Mouse (Mus musculus) midbrain, embryonic 14.5 days (tissue): ENCODE measurements around the gene Trim40. TPM values are rescaled to one million over a fixed set of nuclear protein-coding genes. Genes with fewer than 3 reads are reported as not detected.

Experiments
- ATAC-seq: fragments of 200-750 bp; cut with Nextera tagmentation; 2 replicates; pipeline ENCODE4 v1.8.0; 2017; ENCODE audit warnings: moderate number of reproducible peaks, moderate library complexity; ENCODE audit not compliant: low FRiP score, low TSS enrichment
- DNase-seq: peaks from one replicate; pipeline ENCODE4 v3.0.0-alpha.2; 2015
- H3K27ac ChIP-seq: fragments of 300-500 bp; sonication (generic); replicated peaks from 2 replicates; pipeline ENCODE4 v1.5.1; 2014; ENCODE audit warnings: mild to moderate bottlenecking, low read depth, low read length, moderate library complexity
- H3K27me3 ChIP-seq: fragments of 300-500 bp; sonication (generic); 2 replicates; pipeline ENCODE4 v1.6.1; 2014; ENCODE audit warnings: low read length, control low read depth, mixed read lengths; ENCODE audit not compliant: control insufficient read depth, insufficient read depth
- H3K36me3 ChIP-seq: fragments of 300-500 bp; sonication (generic); 2 replicates; pipeline ENCODE4 v1.6.1; 2014; ENCODE audit warnings: low read length, control low read depth; ENCODE audit not compliant: control insufficient read depth, insufficient read depth
- H3K4me1 ChIP-seq: fragments of 300-500 bp; sonication (generic); 2 replicates; pipeline ENCODE4 v1.6.1; 2014; ENCODE audit warnings: mild to moderate bottlenecking, antibody characterized with exemption, low read length, control low read depth; ENCODE audit not compliant: control insufficient read depth, insufficient read depth
- H3K4me2 ChIP-seq: fragments of 300-500 bp; sonication (generic); 2 replicates; pipeline ENCODE4 v1.6.1; 2014; ENCODE audit warnings: mild to moderate bottlenecking, low read length, moderate library complexity
- H3K4me3 ChIP-seq: fragments of 300-500 bp; sonication (generic); replicated peaks from 2 replicates; pipeline ENCODE4 v1.5.1; 2014; ENCODE audit warnings: low read depth, low read length
- H3K9ac ChIP-seq: fragments of 300-500 bp; sonication (generic); replicated peaks from 2 replicates; pipeline ENCODE4 v1.6.1; 2014; ENCODE audit warnings: mild to moderate bottlenecking, low read length, moderate library complexity
- H3K9me3 ChIP-seq: fragments of 300-500 bp; sonication (generic); 2 replicates; pipeline ENCODE4 v1.6.1; 2016; ENCODE audit warnings: low read length, control low read depth, mixed read lengths; ENCODE audit not compliant: control insufficient read depth
- WGBS: fragments of 180-500 bp; shearing (Covaris S2); extraction: QIAGEN DNeasy Blood & Tissue Kit; methylation state at CpG from one replicate; pipeline ENCODE4 v1.1.7; 2014; 5-methylcytosine and 5-hydroxymethylcytosine counted together
- polyA plus RNA-seq: library from polyadenylated mRNA; unstranded; fragments of >200 nt; fragmentation: Nextera tagmentation; extraction: Ambion mirVana; gene quantifications from 2 replicates; pipeline ENCODE4 v1.2.1, GENCODE M21; 2014

Trim40 gene
- polyA plus RNA-seq, 1 experiment from 2014 or later, result not detected

DNA sequence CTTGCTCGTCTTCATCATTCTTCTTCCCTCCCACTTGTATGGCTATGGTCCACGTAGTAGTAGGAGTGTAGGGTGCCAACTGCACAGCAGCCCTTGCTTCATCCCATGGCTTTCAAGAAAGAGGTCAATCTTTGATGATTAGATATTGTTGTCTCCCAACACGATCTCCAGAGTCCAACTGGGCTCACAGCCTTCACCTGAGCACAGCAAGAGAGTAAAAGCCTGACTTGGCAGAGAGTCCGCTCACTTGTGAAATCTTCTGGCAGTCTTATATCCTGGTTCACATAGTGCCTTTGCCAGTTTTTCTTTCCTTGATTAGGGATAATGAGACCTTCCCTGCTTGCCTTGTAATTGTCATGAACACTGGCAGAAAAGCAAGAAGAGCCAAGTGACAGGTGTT is 33.7 kb downstream of the Trim40 start:
- no peaks in the 10 kb centered on the region for H3K4me1 ChIP-seq
- H3K27ac ChIP-seq, result no peak overlapping the region
- H3K27me3 ChIP-seq, result no peaks in the 10 kb centered on the region
- no peak overlapping the region for H3K4me3 ChIP-seq
- no peak overlapping the region for H3K9ac ChIP-seq
- 96% methylated on average over 4 of the region's 4 CpGs for WGBS
- H3K9me3 ChIP-seq, result no peaks in the 10 kb centered on the region
- H3K4me2 ChIP-seq, result no peak overlapping the region
- DNase-seq (no peak), ATAC-seq (no peak)
- peaks cover 85% of the 10 kb centered on the region for H3K36me3 ChIP-seq

DNA sequence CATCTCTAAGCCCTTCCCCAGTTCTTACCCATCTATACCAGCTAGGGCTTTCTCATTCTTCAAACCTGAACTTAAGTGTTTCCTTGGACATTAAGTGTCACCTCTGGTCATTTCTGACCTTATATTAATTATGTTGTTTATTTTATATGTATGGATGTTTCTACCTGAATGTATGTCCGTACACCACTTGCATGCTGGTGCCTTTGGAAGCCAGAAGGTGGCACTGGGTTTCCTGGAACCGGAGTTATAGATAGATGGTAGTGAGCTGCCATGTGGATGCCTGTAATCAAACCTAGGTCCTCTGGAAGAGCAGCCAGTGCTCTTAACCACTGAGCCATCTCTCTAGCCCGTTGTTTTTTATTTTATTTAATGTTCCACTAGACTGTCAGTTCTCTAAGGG is 34.4 kb downstream of the Trim40 start:
- Histone ChIP-seq H3K27ac (no peak overlapping the region), H3K9ac (no peak overlapping the region), H3K4me2 (no peak overlapping the region), H3K4me1 (no peaks in the 10 kb centered on the region), H3K9me3 (no peaks in the 10 kb centered on the region), H3K4me3 (no peak overlapping the region), H3K27me3 (no peaks in the 10 kb centered on the region), H3K36me3 (peaks cover 92% of the 10 kb centered on the region)
- 98% methylated on average over 3 of the region's 3 CpGs for WGBS
- DNase-seq, result no peak
- ATAC-seq, result no peak

DNA sequence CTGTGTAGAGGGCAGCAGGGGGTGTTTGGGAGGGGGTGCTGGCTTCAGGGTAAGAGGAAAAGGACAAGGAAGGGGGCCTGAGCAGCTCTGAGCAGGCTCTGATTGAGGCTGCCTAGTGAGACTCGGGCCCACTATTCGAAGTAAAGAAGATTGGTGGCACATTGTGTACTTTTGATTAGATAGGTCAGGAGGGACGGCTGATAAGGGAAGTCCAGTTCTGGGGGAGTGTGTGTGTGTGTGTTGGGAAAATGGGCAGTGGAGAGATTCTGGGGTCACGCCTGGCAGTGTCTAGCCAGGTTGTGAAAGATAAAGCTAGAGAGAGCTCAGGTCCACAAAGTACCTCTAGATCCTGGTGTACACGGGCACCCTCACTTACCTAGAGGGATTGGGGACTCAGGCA is 38.3 kb downstream of the Trim40 start:
- no peaks in the 10 kb centered on the region for H3K9me3 ChIP-seq
- H3K36me3 ChIP-seq, result peaks cover 62% of the 10 kb centered on the region
- 94% methylated on average over 5 of the region's 5 CpGs for WGBS
- H3K27ac ChIP-seq, result no peak overlapping the region
- no peak overlapping the region for H3K4me2 ChIP-seq
- no peak for ATAC-seq
- H3K4me1 ChIP-seq, result no peaks in the 10 kb centered on the region
- H3K27me3 ChIP-seq, result no peaks in the 10 kb centered on the region
- DNase-seq, result no peak
- no peak overlapping the region for H3K9ac ChIP-seq
- no peak overlapping the region for H3K4me3 ChIP-seq

DNA sequence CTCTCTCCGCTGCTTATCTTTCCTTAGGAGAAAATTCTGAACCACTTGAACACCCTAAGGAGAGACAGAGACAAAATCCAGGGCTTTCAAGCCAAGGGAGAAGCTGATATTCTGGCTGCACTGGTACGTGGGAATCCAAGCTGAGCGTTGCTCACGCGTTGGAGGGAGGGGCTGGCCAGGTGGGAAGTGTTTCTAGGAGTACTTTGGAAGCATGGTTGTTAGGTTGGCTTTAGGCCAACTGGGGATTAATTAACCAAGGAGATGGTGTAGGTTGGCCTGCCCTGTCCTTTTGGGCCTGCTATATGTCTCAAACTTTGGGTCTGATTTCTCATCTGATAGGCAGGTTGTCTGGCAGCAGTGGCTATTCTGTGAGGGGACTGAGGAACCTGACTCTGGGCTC is 38.7 kb downstream of the Trim40 start:
- H3K4me1 ChIP-seq, result no peaks in the 10 kb centered on the region
- ATAC-seq, result no peak
- no peak overlapping the region for H3K4me2 ChIP-seq
- WGBS, result 95% methylated on average over 5 of the region's 5 CpGs
- no peak for DNase-seq
- H3K27me3 ChIP-seq, result no peaks in the 10 kb centered on the region
- no peak overlapping the region for H3K9ac ChIP-seq
- H3K9me3 ChIP-seq, result no peaks in the 10 kb centered on the region
- no peak overlapping the region for H3K27ac ChIP-seq
- no peak overlapping the region for H3K4me3 ChIP-seq
- H3K36me3 ChIP-seq, result peaks cover 61% of the 10 kb centered on the region

DNA sequence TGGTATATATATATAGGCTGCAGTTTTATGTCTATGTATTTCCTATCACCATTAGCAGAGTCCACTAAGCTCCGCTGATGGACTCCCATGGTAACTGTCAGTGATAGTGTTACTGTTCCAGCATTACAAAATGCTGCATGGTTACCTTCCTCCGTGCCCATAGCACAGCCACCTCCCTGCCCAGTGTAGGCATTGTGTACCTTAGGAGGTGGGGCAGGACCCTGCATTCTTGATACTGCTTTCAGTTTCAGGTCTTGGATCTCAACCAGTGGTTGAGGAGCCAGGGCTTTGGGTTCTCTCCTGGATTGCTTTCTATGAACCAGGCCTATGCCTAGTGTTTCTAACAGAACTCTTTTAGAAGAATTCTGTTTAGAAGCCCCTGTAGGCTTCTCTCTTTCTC is 39.9 kb downstream of the Trim40 start:
- no peak overlapping the region for H3K4me2 ChIP-seq
- no peak overlapping the region for H3K9ac ChIP-seq
- no peak for DNase-seq
- peaks cover 51% of the 10 kb centered on the region for H3K36me3 ChIP-seq
- no peak overlapping the region for H3K27ac ChIP-seq
- no peak for ATAC-seq
- H3K4me3 ChIP-seq, result no peak overlapping the region
- H3K27me3 ChIP-seq, result no peaks in the 10 kb centered on the region
- no peaks in the 10 kb centered on the region for H3K9me3 ChIP-seq
- no peaks in the 10 kb centered on the region for H3K4me1 ChIP-seq
- 87% methylated on average over 2 of the region's 2 CpGs for WGBS

DNA sequence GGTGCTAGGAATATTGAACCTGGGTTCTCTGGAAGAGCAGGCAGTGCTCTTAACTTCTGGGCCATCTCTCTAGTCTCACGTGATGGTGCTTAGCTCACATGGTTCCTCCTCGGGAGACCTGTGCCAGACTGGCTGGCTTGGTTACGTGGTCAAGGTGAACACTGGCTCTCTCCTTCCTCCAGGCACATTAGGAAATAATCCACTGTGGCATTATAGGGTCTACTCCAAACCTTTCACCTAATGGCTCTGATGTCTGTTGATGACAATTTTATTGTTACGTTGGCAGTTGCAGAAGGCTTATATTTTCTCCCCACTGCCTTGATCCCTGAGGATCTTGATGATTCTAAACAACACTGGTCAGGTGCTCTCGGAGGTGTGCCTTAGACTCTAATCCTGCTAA is 41.0 kb downstream of the Trim40 start:
- Histone ChIP-seq H3K27me3 (no peaks in the 10 kb centered on the region), H3K4me2 (no peak overlapping the region), H3K9me3 (no peaks in the 10 kb centered on the region), H3K9ac (no peak overlapping the region), H3K4me1 (no peaks in the 10 kb centered on the region), H3K4me3 (no peak overlapping the region), H3K27ac (no peak overlapping the region), H3K36me3 (peaks cover 46% of the 10 kb centered on the region)
- ATAC-seq (no peak), DNase-seq (no peak)
- 85% methylated on average over 5 of the region's 5 CpGs for WGBS

DNA sequence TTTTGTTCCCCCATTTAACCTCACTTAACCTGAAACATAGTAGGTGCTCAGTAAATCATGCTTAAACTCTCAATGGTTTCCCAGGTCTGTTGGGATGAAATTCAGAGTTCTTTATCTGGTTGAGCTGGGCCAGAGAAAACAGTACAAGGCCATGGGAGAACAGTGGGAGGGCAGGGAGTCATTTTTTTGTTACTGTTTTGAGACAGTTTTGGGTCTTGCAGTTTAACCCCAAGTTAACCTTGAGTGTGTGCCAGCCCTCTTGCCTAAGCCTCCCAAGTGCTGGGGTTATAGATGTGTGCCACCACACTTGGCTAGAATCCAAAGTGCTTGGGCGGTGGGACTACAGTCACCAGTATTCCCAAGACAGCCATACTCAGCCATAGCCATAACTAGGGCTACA is 45.2 kb downstream of the Trim40 start:
- Histone ChIP-seq H3K27me3 (no peaks in the 10 kb centered on the region), H3K4me2 (no peak overlapping the region), H3K4me3 (no peak overlapping the region), H3K36me3 (0 out of 2 replicates have a peak, but pooled peaks cover 15% of the 10 kb centered on the region), H3K9me3 (no peaks in the 10 kb centered on the region), H3K27ac (no peak overlapping the region), H3K4me1 (no peaks in the 10 kb centered on the region), H3K9ac (no peak overlapping the region)
- DNase-seq (no peak), ATAC-seq (no peak)
- 83% methylated on average over 1 of the region's 1 CpGs for WGBS

DNA sequence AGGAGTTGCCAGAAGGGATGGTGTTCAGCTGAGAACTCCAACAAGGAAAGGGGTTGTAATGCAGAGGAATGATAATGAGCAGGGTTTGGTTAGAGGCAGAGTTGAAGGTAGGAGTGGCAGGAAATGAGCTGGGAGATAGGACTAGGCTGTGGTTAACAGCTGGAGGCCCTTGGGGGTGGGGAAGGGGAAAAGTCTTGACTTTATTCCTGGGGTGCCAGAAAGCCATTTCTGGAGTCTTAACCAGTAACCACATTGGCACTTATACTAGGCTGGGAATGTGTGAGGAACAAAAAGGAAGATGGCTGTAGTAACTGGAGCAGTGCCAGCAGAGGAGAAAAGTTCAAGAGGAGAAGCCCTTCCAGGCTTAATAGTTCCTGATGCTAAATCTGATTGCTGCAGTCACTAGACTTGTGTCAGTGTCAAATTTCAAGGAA is 45.6 kb downstream of the Trim40 start:
- no peak overlapping the region for H3K4me3 ChIP-seq

DNA sequence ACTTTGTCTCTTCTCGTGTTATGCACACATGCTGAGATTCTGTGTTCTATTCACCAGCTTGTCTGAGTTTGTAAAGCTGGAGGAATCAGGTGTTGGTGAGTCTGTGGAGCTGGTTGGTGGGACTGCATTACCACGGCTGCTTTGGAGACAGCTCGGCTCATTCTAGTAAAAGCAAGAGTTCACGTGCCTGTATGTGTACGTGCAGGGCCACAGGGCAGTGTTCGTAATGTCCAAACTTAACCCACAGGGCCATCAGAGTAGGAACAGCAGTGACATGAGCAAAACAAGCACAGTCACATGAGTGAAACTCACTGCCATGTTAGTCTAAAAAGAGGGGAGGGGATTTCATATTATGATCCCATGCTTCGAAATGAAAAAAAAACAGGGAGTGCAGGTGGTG is 46.2 kb downstream of the Trim40 start:
- H3K9me3 ChIP-seq, result no peaks in the 10 kb centered on the region
- no peaks in the 10 kb centered on the region for H3K27me3 ChIP-seq
- H3K9ac ChIP-seq, result no peak overlapping the region
- H3K27ac ChIP-seq, result no peak overlapping the region
- H3K4me1 ChIP-seq, result no peaks in the 10 kb centered on the region
- ATAC-seq, result no peak
- 81% methylated on average over 7 of the region's 7 CpGs for WGBS
- no peak for DNase-seq
- H3K36me3 ChIP-seq, result 0 out of 2 replicates have a peak, but pooled peaks cover 15% of the 10 kb centered on the region
- no peak overlapping the region for H3K4me2 ChIP-seq
- no peak overlapping the region for H3K4me3 ChIP-seq

More for the DNA sequence above, 45.6 kb downstream of the Trim40 start:
- Histone ChIP-seq H3K36me3 (0 out of 2 replicates have a peak, but pooled peaks cover 15% of the 10 kb centered on the region), H3K9me3 (no peaks in the 10 kb centered on the region), H3K27ac (no peak overlapping the region), H3K4me2 (no peak overlapping the region), H3K9ac (no peak overlapping the region), H3K27me3 (no peaks in the 10 kb centered on the region), H3K4me1 (no peaks in the 10 kb centered on the region)
- no peak for DNase-seq
- ATAC-seq, result no peak
